Mouse (Mus musculus) spleen, postnatal 10 days (tissue): ENCODE measurements around the gene Hdac6.

Experiments
- DNase-seq, 2 experiments: peaks; one replicate each; pipeline ENCODE4 v3.0.0; 2021 to 2022; ENCODE audit warnings: low spot score in 2 of 2

Gene Hdac6

DNA sequence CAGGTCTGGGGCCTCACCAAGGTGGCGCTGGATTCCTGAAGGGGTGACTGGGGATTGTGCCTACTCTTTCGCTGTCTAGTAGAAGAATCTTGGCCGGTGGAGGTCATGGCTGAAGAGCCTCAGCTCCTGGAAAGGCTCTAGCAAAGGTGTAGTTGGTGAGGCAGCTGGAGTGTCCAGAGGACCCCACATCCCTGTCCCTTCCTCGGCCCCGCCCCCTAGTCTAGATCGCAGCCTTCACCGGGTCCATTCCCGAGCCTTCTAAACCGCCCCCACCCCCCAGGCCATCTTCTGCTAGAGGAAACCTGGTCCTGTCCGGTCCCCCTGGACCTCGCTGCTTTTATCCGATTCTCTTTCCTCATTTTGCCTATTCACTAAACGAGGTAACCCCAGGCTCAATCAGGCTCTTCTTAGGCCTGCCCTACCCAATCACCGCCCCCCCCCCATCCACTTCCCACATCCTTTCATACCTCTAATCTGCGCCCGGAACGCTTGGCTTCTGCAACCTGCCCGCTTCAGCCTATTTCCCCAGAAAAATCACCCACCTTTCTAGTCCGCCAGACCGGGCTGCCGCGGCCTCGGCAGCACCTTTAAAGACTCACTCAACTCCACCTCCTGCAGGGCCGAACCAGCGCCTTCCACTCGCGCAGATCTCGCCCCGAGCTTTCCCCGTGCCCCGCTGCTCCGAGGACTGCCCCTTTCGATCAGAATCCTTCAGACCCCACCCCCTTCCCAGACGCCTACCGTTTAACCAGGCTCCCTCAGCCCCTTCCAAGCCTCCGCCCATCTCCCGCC lies at the start of gene Hdac6:
Gene Hdac6, minus strand, starts transcription at position 782 of the 792 bp plus-strand sequence.
- DNase-seq, result no peak

DNA sequence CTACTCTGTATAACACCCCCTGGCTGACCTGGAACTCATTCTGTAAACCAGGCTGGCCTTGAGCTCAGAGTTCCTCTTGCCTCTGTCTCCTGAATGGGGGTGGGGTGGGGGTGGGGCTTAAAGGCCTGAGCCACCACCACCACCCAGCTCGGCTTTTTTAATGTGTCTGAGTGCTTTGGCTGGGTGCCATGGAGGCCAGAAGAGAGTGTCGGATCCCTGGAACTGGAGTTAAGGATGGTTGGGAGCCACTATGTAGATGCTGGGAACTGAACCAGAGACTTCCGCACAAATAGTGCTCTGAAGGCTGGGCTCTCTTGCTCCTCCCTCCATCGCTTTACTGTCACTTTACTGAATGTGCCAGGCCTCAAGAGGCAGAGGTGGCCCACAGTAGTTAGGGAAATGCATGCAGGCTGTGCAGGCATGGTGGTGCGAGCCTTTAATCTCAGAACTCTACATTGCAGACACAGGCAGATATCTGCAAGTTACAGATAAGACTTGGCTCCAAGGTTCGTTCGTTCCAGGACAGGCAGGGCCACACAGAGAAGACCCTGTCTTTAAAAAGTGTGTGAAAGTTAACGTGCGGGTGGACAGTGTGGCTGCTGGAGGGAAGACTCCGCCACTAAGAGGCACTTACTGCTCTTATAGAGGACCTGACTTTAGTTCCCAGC lies 45.5 kb upstream of the Hdac6 start:
- DNase-seq, result peak; percentile 31 to 59

DNA sequence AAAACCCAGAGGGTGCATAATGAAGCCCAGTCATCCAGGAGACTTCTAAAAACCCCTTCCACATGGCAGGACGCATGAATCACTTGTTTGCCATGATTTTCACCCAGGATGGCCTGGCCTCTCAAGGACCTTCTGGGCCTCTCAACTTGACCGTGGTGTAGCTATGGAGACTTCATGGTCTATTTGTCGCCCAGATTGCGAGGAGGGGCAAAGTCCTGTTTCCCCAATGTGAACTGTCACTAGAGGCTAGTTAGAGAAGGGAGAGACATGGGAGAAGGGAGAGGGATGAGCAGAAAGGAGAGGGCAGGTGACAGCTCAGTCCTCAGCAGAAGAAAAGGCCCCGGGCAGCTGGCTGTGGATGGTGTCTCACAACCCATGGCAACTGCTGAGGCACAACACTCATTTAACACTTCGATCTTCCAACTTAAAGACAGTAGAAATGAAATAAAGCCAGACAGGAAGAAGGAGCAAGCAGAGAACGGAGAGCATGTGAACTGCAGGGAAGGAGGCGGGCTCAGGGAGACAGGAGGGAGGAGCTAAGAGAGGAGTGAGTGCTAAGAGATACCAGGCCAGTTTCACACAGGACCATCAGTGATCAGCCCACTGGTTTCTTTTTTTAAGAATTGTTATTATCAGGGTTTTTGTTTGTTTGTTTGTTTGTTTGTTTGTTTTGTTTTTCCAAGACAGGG lies 44.8 kb upstream of the Hdac6 start:
- peak in 1 of 2 experiments; percentile 55 for DNase-seq

DNA sequence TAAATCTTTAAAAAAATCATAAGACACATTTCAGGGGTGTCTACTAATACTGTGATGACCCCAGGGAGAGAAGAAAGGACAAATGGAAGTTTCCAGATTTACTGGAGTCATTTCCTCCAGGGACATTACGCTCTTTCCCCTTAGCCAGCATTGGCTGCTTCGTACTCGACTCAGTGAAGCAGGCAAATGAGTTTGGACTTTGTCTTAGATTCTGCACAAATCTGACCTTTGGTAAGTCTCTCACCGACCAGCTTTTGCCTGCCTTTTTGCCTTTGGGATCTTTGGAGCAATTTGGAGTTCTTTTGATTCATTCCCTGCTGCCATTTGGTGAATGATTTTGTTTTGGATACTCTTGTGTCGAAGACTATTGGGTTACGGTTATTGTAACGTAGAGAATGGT lies 33.7 kb upstream of the Hdac6 start:
- no peak for DNase-seq

DNA sequence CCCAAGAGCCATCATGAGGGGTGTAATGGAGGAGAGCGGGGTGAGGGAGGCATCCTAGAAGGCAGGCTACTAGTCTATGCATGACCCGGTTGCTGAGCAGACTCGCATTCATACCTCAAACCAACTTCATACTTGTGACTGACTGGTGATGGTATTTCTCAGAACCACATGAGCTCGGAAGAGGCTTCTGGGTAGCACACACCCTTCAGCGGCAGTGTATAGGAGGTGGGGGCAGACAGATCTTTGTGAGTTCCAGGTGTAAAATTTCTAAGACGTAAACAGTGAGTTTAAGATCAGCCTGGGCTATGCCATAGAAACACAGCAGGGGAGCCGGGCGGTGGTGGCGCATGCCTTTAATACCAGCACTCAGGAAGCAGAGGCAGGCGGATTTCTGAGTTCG lies 30.2 kb upstream of the Hdac6 start, which contains the start of gene Gata1:
Gene Gata1, minus strand, starts transcription at position 180 of the 400 bp plus-strand sequence.
- no peak for DNase-seq

DNA sequence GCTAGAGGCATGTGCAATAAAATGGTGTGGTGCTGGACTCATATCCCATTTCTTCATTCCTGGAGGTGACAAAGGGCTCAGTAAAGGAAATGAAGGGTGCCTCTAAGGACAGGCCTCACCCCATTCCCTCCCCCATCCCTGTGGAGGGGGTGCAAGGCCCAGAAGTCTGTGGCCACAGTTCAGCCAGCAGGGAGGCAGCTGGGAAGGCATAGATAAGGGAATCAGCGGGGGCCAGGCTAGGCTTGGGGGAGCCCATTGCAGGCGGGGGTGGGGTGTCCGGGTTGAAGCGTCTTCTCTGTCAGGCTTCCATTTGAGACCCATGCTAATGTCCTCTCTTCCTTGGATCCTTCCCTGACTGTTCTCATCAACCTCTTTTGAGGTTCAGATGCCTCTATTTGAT lies 23.6 kb upstream of the Hdac6 start:
- peak; percentile 57 to 86 for DNase-seq

DNA sequence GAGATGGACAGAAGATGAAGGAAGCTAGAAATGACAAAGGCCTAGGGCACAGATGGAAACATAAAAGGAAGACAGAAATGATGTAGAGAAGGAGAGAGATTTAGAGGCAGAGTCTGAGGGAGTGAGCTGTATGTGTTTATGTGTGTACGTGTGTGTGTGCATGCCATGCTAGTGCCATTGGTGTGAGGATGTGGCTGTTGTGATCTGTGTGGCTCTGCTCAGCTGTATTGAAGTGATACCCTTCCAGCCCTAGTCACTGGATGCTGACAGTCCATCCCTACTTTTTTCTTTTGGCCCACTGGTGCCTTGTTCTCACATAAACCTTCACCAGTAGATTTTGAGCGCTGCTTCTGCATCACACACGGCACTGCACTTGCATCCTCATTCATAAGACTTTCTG lies 21.2 kb upstream of the Hdac6 start:
- DNase-seq, result no peak

DNA sequence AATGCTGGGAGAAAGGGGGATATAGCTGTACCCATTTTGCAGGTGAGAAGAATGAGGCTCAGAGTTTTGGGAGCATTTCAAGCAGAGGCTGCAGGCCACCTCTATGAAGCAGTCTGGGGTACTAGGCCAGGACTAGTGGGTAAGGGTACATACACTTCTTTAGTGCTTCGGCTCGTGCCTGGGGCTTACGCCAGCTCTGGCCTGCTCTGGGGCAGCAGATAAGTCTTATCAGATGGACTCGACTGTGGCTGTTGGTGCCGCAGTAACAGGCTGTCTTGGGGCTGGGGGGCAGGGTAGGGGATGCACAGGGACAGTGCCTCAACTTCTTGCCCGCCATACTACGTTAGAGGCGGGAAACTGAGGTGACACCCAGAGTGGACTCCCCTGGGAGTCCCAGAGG lies 20.5 kb upstream of the Hdac6 start:
- DNase-seq, result peak; percentile 38 to 49

DNA sequence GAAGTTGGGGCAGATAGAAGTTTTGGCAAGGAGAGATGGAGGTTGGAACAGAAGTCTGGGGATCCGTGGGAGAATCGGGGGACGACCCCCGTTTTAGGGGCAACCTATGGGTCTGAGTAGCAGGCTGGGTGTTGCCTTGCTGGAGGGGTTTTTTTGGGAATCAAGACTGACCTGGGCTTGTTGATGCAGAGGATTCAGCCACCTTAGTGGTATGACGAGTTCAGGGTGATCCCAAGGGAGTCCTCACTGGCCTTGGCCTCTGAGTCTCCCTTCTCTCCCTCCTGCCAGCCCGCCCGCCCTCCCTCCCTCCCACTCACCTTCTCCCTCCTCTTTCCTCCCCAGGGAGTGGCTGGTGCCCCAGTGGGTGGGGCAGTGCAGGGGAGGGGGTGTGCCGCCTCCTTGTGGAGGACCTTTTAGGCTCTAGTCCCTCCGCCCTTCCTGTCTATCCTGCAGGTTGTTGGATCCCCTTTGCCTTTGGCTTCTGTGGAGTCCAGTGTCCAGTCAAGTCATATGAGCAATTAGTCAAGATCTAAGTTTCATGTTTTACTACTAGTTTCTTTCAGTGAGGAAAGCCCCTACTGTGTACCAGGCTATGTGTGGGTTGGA lies 20.0 kb upstream of the Hdac6 start:
- peak; percentile 41 to 70 for DNase-seq

DNA sequence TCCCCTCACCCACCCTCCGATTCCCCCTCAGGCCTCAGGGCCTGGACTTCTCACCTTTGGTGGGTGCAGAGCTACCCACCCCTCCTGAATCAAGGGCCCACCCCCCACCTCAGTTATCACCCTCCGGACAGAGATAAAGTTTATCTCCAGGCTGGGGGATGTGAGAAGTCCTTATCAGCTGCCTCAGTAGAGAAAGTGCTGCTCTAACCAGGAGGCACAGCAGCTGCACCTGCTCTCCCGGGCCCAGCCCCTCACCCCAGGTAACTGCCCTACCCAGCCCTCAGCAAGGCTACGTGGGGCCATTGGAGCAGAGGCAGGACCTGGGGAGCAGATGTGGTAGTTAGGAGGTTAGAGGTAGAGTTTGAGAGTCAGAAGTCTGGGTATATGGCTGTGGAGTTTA lies 18.5 kb upstream of the Hdac6 start:
- no peak for DNase-seq

DNA sequence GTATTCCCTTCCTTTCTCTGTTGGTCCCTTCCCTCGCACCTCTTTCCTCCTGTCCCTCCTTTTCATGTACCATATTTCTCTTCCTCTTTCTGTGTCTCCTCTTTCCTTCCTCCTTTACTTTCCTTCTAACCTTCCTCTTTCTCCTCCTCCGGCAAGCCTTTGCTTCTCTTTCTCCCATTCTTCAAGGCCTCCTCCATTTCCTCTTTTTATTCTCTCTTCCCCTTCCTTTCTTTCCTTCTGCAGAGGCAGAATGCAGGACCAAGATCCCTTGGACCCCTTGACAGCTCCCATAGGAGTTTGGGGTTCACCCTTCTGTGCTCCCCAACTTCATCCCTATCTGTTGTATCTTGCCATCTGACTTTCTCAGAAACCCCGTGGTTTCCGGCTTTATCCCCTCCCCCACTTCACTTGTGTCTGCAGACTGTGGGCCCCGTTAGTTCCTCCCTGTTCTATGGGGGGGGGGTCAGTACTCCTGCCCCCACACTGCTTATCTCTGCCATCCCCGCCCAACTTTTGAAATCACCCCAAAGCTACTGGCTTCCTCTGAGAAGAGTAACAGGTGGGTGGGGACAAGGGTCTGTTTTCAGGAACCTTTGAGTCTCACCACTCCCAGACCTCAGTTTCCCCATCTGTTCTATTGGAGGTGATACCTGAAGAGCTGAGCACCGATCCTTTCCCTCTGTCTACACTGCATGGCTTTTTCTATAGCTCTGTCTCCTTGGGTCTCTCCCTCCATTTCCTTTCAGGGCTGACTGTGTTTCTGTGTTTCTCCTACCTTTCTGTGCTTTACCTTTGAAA lies 16.3 kb upstream of the Hdac6 start:
- peak in 1 of 2 experiments; percentile 15 for DNase-seq

DNA sequence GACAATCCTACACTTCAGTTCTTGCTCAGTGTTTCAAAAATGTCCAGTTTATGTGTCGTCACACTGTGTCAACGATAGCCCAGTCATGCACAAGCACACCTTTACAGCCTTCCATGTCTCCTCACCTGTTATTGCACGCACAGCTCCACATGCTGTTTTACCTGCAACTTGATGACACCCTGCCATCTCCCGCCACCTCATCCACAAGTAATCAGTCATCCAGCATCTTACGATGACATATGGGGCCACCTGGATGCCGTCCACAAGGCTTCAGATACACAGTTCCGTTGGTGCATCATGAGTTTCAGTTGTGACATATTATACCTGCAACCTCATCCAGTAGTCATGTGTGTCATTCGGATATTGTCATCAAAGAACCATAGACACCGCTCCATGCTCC lies 11.2 kb upstream of the Hdac6 start:
- DNase-seq, result no peak

DNA sequence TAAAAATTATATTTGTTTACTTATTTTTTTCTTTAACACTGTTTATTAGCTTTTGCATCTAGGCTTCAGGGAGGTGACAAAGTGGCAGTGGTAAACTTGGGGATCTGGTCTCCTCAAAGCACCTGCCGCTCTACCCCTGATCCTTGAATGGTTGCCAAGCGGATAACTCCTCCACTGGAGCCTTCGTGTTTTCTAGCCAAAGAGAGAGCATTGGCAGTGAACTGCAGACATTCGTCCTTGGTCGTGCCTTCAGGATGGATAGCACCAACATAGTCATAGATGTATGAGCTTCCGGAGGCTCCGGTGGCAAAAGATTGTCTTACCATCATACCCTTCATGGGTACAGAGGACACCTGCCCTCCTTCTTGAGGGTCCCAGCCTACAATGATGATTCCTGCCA lies 2.4 kb upstream of the Hdac6 start:
- no peak for DNase-seq

DNA sequence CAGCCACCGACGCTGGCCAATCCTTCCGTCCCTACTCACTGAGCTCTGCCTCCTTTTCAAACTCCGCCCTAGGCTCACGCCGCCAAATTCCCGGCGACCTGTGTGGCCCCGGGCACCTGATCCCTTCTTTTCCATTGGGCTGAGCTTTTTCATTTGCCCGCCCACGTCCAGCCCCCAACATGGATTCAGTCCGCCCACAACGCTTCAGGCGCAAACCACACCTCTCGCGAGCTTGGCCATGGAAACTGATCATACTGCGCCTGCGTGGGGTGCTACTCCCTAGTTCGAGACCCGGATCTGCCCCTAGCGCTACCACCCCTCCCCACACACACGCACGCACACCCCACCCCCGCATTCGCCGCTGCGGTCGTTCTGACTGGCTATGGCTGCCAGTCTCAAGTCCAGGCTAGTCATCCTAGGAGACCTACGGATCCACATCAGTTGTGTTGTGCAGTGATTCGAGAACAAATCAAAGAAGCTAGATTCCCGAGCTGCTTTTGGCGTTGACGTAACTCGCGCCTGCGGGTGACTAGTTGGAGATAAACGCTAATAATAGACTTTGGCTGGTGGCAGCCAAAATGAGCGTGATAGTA lies 307 bp upstream of the Hdac6 start:
- peak; percentile 60 to 88 for DNase-seq

DNA sequence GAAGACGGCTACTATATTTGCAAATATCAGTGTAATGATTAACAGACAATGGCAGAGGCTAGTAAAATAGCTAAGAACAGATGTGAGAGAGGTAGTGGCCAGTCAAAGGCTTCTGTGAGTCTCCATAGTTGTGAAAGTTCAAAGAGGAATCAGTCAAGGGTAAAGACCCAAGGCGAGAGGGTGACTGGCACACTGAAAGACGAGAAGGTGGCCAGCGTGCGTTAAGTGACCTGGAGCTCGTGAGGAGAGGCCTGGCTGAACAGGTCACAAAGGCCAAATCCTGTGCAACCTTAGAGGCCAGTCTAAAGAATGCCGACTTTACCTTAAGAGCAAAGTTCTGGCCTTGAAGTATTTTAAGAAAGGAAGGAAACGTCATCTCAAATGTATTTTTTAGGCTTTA lies 2.1 kb downstream of the Hdac6 start:
- no peak for DNase-seq

DNA sequence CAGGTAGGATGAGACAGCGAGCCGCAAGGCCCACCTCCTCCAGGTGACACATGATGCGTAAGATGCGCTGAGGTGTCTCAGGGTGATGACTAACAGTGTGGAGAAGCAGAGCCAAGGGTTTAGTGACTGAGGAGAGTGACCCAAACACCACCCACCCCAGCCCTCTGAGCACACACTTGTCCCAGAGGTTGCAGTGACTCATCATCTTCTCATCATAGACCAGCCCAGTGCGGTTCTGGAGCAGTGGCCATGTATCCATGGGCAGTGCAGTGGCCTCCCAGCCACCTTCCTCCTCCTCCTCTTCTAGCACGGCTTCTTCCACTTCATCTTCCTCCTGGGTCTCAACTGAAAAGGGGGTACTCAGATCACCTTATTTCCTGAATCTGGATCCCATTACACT lies 10.0 kb downstream of the Hdac6 start:
- DNase-seq, result no peak

DNA sequence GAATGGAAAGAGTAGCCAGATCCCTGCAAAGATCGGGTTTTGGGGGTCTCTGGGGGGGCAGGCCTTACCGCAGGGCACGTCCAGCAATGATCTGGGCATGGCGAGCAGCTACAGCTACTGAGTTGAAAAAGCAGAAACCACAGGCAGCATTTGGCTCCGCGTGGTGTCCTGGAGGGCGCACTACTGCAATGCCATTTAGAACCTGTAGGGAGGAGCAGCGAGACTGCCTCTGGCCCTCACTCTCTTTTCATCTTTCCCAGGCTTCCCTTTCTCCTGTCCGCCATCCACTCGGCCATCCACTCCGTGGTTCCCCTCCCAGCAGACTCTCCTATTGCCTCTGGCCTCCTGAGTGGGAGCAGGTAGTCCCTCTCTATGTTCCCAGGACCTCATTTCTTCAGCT lies 10.8 kb downstream of the Hdac6 start:
- DNase-seq, result no peak

DNA sequence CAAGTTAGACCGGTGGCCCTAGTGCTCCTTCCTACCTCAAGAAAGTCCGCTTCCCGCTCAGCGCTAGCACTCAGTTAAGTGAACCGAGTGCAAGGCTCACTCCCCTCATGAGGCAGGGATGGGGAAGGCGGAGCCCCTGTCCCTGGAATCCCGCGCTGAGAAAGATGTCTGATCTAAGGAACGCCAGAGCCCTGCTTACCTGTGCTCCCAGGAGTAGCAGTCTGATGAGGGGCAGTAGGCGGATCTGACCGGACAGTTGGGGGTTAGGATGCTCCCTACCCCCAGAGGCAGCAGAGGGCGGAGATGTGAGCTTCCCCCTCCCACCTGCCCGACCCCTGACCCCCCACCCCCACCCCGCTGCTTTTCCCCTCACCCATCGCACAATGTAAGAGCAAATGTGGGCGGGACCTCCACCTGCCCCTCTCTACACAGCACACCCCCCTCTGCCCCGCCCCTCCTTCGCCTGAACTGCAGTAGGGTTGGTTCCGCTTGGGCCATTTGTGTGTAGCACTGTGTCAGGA lies 19.4 kb downstream of the Hdac6 start, which contains the start of gene Eras:
Gene Eras, minus strand, starts transcription at position 338 of the 521 bp plus-strand sequence.
- DNase-seq, result no peak

DNA sequence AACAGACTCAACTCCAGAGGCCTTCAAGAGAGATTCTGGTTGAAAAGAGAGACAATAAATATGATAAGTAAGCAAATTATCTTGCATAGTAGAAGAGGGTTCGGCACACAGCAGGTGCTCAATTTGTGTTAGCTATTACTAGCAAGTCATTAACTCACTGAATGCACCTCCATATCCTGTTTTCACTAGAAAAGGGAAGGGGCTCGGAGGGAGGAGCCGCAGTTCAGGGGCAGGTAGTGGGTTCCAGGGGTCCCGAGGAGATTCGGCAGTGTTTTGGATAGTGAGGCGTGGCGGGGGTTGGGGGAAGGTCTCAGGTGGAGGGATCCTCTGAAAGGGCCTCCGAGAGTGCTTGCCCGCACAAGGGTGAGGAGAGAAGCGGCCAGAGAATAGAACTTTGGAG lies 20.6 kb downstream of the Hdac6 start:
- no peak for DNase-seq

DNA sequence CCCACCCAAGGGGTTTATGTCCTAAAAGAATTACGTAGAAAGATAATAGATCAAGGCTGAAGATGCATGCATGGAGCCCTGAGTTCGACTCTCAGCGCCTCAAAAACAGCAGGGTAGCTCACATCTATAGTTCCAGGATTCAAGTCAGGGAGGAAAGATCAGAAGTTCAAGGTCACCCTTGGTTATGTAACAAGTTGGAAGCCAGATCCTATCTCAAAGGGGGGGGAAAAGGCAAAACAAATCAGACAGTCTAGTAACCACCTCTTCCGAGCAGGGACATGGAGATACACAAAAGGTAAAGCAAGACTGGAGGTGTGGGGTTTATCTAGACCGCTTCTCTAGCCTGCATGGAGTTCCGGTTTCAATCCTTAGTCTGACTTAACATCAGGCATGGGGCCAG lies 21.4 kb downstream of the Hdac6 start:
- no peak for DNase-seq

DNA sequence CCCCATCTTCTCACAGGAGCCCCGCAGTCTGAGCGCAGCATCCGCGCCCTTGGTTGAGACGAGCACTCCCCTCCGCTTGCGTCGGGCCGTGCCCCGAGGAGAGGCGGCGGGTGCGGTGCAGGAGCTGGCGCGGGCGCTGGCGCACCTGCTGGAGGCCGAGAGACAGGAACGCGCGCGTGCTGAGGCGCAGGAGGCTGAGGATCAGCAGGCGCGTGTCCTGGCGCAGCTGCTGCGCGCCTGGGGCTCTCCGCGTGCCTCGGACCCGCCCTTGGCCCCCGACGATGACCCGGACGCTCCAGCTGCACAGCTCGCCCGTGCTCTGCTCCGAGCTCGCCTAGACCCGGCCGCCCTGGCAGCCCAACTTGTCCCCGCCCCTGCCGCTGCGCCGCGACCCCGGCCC lies 25.7 kb downstream of the Hdac6 start:
- DNase-seq, result no peak
